Mouse (Mus musculus): Measurements from ENCODE around the gene Iqgap2. TPM values are rescaled to one million over a fixed set of nuclear protein-coding genes. Genes with fewer than 3 reads are reported as not detected.

Gene Iqgap2
- total and polyA plus RNA-seq, 2 experiments from 2014 or later, result 2.0 to 5.4 TPM

DNA sequence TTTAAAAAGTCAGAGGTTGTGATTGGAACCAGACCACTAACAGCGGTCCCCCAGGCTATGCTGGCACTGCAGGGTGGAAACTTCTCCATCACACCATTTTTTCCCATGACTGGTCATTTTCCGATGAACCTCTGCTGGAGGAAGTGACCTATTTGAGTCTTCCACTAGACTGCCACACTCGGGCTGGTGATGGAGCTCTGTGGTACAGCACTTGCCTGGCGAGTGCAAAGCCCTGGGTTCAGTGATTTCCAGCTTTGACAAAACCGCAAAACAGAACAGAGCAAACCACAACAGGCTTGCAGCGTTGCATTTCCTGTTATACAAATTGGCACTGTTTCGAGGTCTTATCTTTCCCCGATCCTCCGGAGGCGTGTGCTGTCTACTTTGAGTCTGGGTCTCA lies 298.9 kb downstream of the Iqgap2 start:
- H3K4me3 ChIP-seq (ENCODE audit: low read depth, low read length), result no peak overlapping the region
- TF ChIP-seq CTCF (IDR thresholded peaks at IDR 0.05), result no peak

DNA sequence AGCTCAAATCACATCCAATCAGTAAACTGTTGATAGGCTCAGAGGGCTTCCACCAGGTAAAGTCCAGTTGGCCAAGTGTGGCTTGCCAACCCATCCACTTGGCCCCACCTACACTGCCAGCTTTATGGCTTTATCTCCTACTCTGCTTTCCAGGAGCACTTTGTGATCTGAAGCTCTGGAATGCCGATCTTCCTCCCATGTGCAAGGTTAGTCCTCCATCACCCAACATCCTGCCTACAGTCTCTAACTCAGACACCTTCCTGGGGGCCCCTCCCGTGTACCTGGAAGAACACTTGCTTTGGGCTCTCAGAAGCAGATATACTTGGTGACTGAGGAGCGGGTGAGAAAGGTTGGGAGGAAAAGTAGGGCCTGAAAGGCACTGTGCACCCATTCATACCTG lies 300.1 kb downstream of the Iqgap2 start:
- H3K36me3 ChIP-seq (ENCODE audit: insufficient read depth, low read length), result no peaks in the 10 kb centered on the region
- WGBS, result 83% methylated on average over 3 of the region's 3 CpGs
- no peaks in the 10 kb centered on the region for H3K4me1 ChIP-seq (ENCODE audit: insufficient read depth, low read length)
- no peaks in the 10 kb centered on the region for H3K9me3 ChIP-seq (ENCODE audit: low read length)
- no peaks in the 10 kb centered on the region for H3K27me3 ChIP-seq (ENCODE audit: insufficient read depth, low read length)
- ATAC-seq (ENCODE audit: low FRiP score), result no peak
- no peak overlapping the region for H3K4me2 ChIP-seq (ENCODE audit: low read depth, low read length, poor library complexity, severe bottlenecking)
- no peak for DNase-seq (ENCODE audit: low spot score)
- no peak for TF ChIP-seq CTCF (IDR thresholded peaks at IDR 0.05)
- no peak overlapping the region for H3K27ac ChIP-seq (ENCODE audit: low read depth, low read length)
- no peak overlapping the region for H3K4me3 ChIP-seq (ENCODE audit: low read depth, low read length)
- no peak overlapping the region for H3K9ac ChIP-seq (replicated peaks; ENCODE audit: low read length, poor library complexity, severe bottlenecking)

More for the DNA sequence above, 298.9 kb downstream of the Iqgap2 start:
- WGBS, result 84% methylated on average over 10 of the region's 10 CpGs
- Histone ChIP-seq H3K4me1 (ENCODE audit: insufficient read depth, low read length) (no peaks in the 10 kb centered on the region), H3K27ac (ENCODE audit: low read depth, low read length) (no peak overlapping the region), H3K36me3 (ENCODE audit: insufficient read depth, low read length) (no peaks in the 10 kb centered on the region), H3K4me2 (ENCODE audit: low read depth, low read length, poor library complexity, severe bottlenecking) (no peak overlapping the region), H3K9me3 (ENCODE audit: low read length) (no peaks in the 10 kb centered on the region), H3K27me3 (ENCODE audit: insufficient read depth, low read length) (no peaks in the 10 kb centered on the region), H3K9ac (replicated peaks; ENCODE audit: low read length, poor library complexity, severe bottlenecking) (no peak overlapping the region)
- DNase-seq (ENCODE audit: low spot score), result no peak
- no peak for ATAC-seq (ENCODE audit: low FRiP score)

GRCm38 (mm10) chr13:95587628-95588027 lies 304.1 kb downstream of the Iqgap2 start:
- 87% methylated on average over 4 of the region's 4 CpGs for WGBS
- DNase-seq (ENCODE audit: low spot score), result no peak
- H3K9me3 ChIP-seq (ENCODE audit: low read length), result no peaks in the 10 kb centered on the region
- no peak overlapping the region for H3K4me2 ChIP-seq (ENCODE audit: low read depth, low read length, poor library complexity, severe bottlenecking)
- no peak overlapping the region for H3K4me3 ChIP-seq (ENCODE audit: low read depth, low read length)
- no peaks in the 10 kb centered on the region for H3K27me3 ChIP-seq (ENCODE audit: insufficient read depth, low read length)
- no peak for TF ChIP-seq CTCF (IDR thresholded peaks at IDR 0.05)
- no peaks in the 10 kb centered on the region for H3K36me3 ChIP-seq (ENCODE audit: insufficient read depth, low read length)
- no peak overlapping the region for H3K9ac ChIP-seq (replicated peaks; ENCODE audit: low read length, poor library complexity, severe bottlenecking)
- no peak for ATAC-seq (ENCODE audit: low FRiP score)
- H3K27ac ChIP-seq (ENCODE audit: low read depth, low read length), result no peak overlapping the region
- no peaks in the 10 kb centered on the region; the same call in 1 of the 2 replicates for H3K4me1 ChIP-seq (ENCODE audit: insufficient read depth, low read length)

DNA sequence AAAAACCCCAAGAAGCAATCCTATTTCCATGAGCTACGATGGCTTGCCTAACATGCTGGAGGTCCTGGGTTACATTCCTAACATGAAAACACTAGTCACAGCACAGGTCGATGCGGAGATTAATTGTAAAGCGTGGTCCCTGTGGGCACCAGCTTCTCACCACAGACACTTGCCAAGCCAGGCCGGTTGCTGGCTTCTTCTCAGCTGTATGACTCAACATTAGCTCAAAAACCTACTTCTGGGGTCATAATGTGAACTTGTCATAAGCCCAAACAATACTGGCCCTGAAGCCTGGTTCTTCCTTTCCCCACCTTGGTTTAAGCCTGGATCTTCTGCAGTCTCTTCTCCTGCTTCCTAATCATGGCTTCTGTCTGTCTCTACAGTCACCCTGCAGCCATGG lies 306.8 kb downstream of the Iqgap2 start:
- Histone ChIP-seq H3K4me1 (ENCODE audit: insufficient read depth, low read length) (no peaks in the 10 kb centered on the region; the same call in 1 of the 2 replicates), H3K27ac (ENCODE audit: low read depth, low read length) (no peak overlapping the region), H3K36me3 (ENCODE audit: insufficient read depth, low read length) (no peaks in the 10 kb centered on the region), H3K4me2 (ENCODE audit: low read depth, low read length, poor library complexity, severe bottlenecking) (no peak overlapping the region), H3K9me3 (ENCODE audit: low read length) (no peaks in the 10 kb centered on the region), H3K4me3 (ENCODE audit: low read depth, low read length) (no peak overlapping the region), H3K9ac (replicated peaks; ENCODE audit: low read length, poor library complexity, severe bottlenecking) (no peak overlapping the region), H3K27me3 (ENCODE audit: insufficient read depth, low read length) (no peaks in the 10 kb centered on the region)
- TF ChIP-seq CTCF (IDR thresholded peaks at IDR 0.05), result no peak
- ATAC-seq (ENCODE audit: low FRiP score), result no peak
- DNase-seq (ENCODE audit: low spot score), result no peak
- WGBS, result 91% methylated on average over 5 of the region's 5 CpGs

DNA sequence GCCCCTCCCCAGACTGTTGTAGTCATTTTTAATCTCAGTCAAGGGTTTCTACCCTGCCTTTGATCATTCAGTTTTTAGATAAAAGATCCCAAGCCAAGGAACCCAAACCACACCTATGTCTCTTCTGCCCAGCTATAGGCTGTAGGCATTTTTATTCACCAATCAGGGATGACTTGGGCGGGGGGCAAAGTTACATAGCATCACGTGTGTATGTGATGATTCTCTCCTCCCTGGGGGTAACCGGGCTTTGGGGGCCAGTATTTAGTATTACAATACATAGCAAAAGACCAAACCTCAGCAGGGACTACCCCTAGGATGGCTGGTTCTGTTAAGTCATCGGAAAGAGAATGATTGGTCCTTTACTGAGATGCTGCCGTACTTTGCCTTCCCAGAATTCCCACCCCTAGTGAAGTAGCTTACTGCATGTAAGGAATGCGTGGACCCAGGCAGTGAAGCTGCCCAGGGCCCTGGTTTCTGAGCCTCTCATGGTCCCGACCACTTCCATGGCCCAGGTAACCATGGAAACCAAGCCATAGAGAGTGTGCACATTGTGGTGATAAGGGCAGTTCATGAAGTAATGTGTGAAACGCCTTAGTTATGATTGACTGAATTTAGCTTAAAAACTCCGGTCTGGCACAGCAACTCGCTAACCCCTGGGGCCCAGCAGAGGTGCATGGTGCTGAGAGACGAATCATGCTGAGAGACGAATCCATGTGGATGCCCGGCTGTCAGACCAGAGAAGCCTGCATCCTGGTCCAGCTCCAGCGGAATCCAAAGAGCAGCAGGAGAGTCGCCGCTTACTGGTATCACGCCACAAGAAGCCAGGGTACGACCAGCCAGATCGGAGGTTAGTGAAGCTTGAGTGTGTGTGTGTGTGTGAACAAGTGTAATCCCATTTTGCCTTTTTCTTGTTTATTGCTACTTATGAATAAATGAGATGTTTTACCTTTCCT lies 308.2 kb downstream of the Iqgap2 start:
- Histone ChIP-seq H3K4me2 (ENCODE audit: low read depth, low read length, poor library complexity, severe bottlenecking) (peak overlapping the region; percentile 13), H3K27me3 (ENCODE audit: insufficient read depth, low read length) (no peaks in the 10 kb centered on the region), H3K9ac (replicated peaks; ENCODE audit: low read length, poor library complexity, severe bottlenecking) (no peak overlapping the region), H3K27ac (ENCODE audit: low read depth, low read length) (no peak overlapping the region), H3K9me3 (ENCODE audit: low read length) (no peaks in the 10 kb centered on the region), H3K4me3 (ENCODE audit: low read depth, low read length) (no peak overlapping the region), H3K4me1 (ENCODE audit: insufficient read depth, low read length) (no peaks in the 10 kb centered on the region; the same call in 1 of the 2 replicates), H3K36me3 (ENCODE audit: insufficient read depth, low read length) (no peaks in the 10 kb centered on the region)
- TF ChIP-seq CTCF (IDR thresholded peaks at IDR 0.05), result no peak
- ATAC-seq (ENCODE audit: low FRiP score) (peak; percentile 78), DNase-seq (ENCODE audit: low spot score) (peak; percentile 71)
- WGBS, result 47% methylated on average over 19 of the region's 19 CpGs

DNA sequence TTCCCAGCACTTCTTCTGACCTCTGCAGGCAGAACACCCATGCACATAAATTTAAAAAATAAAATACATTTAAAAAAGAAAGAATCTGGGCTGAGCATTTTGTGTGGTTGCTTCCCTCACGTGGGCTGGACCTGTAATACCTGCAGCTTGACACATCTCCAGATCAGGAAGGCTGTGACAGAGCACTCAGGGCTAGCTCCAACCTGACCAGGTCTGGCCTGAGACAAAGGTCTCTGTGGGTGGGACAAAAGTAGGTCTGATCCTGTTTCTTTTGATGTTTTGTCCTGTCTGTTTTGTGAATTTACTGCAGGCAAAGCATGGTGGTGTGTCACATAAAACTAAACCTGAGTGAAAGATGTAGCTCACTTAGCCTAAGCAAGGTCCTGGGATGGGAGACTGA lies 309.9 kb downstream of the Iqgap2 start:
- Histone ChIP-seq H3K36me3 (ENCODE audit: insufficient read depth, low read length) (no peaks in the 10 kb centered on the region), H3K27ac (ENCODE audit: low read depth, low read length) (no peak overlapping the region), H3K9ac (replicated peaks; ENCODE audit: low read length, poor library complexity, severe bottlenecking) (no peak overlapping the region), H3K9me3 (ENCODE audit: low read length) (no peaks in the 10 kb centered on the region), H3K4me1 (ENCODE audit: insufficient read depth, low read length) (no peaks in the 10 kb centered on the region; the same call in 1 of the 2 replicates), H3K4me3 (ENCODE audit: low read depth, low read length) (no peak overlapping the region), H3K27me3 (ENCODE audit: insufficient read depth, low read length) (no peaks in the 10 kb centered on the region), H3K4me2 (ENCODE audit: low read depth, low read length, poor library complexity, severe bottlenecking) (no peak overlapping the region)
- ATAC-seq (ENCODE audit: low FRiP score) (no peak), DNase-seq (ENCODE audit: low spot score) (no peak)
- TF ChIP-seq CTCF (IDR thresholded peaks at IDR 0.05), result no peak
- 28% methylated on average over 1 of the region's 1 CpGs for WGBS
